Mouse (Mus musculus) cortical plate, adult 2 months (tissue): ENCODE measurements around the gene Mrtfa. TPM values are rescaled to one million over a fixed set of nuclear protein-coding genes. Genes with fewer than 3 reads are reported as not detected.

Source experiments
- H3K27ac ChIP-seq: fragments of 200-500 bp; 2 replicates; pipeline ENCODE4 v1.5.1; 2012; ENCODE audit warnings: low read length, control low read depth, inconsistent platforms; ENCODE audit not compliant: insufficient read depth
- H3K4me1 ChIP-seq: fragments of 200-500 bp; 2 replicates; pipeline ENCODE4 v1.6.1; 2011; ENCODE audit warnings: low read length; ENCODE audit not compliant: control insufficient read depth, insufficient read depth
- H3K4me3 ChIP-seq: fragments of 200-500 bp; 2 replicates; pipeline ENCODE4 v1.5.1; 2011; ENCODE audit warnings: mild to moderate bottlenecking, low read length, control low read depth; ENCODE audit not compliant: insufficient read depth
- CTCF ChIP-seq: fragments of 200-500 bp; IDR thresholded peaks from 2 replicates; pipeline ENCODE4 v1.5.1; 2011; ENCODE audit warnings: mild to moderate bottlenecking, control low read depth, low read length; ENCODE audit not compliant: insufficient read depth; ENCODE audit errors: extremely low read depth
- POLR2A ChIP-seq: fragments of 200-500 bp; IDR thresholded peaks from 2 replicates; pipeline ENCODE4 v1.6.1; 2011; ENCODE audit warnings: mild to moderate bottlenecking, low read length, control low read depth; ENCODE audit not compliant: insufficient read depth; ENCODE audit errors: extremely low read depth
- polyA plus RNA-seq: library from polyadenylated mRNA; depleted of rRNA; stranded (reverse); fragments of >200 nt; gene quantifications from 2 replicates; pipeline ENCODE4 v1.2.3, GENCODE M21; 2012

Gene Mrtfa
- polyA plus RNA-seq, 1 experiment = 30.9 TPM

- Histone ChIP-seq H3K27ac (no peak overlapping the region), H3K4me3 (no peak overlapping the region), H3K4me1 (peaks cover 8% of the 10 kb centered on the region)
- no peak for TF ChIP-seq CTCF
Measured at GRCm38 (mm10) chr15:81110315-81110714, 80.2 kb downstream of the Mrtfa start.

GRCm38 (mm10) chr15:81105962-81106361 lies 84.6 kb downstream of the Mrtfa start:
- Histone ChIP-seq H3K27ac (peak overlapping the region; percentile 91), H3K4me3 (no peak overlapping the region), H3K4me1 (peaks cover 11% of the 10 kb centered on the region)
- TF ChIP-seq CTCF (0 out of 2 replicates have a peak, but pooled peaks have one; percentile 1), POLR2A (peak; percentile 70)

- peaks cover 13% of the 10 kb centered on the region for H3K4me1 ChIP-seq
- TF ChIP-seq POLR2A (peak; percentile 78), CTCF (no peak)
- H3K27ac ChIP-seq = peak overlapping the region; percentile 91
- H3K4me3 ChIP-seq = peak overlapping the region; percentile 78
Measured at GRCm38 (mm10) chr15:81104585-81105259, 85.8 kb downstream of the Mrtfa start.

GRCm38 (mm10) chr15:81103500-81103899 lies 87.1 kb downstream of the Mrtfa start:
- peak overlapping the region; percentile 78 for H3K4me3 ChIP-seq
- H3K4me1 ChIP-seq = peaks cover 12% of the 10 kb centered on the region; the same call in 1 of the 2 replicates
- peak overlapping the region; percentile 57; the same call in 1 of the 2 replicates for H3K27ac ChIP-seq
- TF ChIP-seq CTCF = no peak
- TF ChIP-seq POLR2A = no peak

GRCm38 (mm10) chr15:81102274-81102879 lies 88.2 kb downstream of the Mrtfa start:
- Histone ChIP-seq H3K4me1 (peaks cover 13% of the 10 kb centered on the region; the same call in 1 of the 2 replicates), H3K4me3 (peak overlapping the region; percentile 78), H3K27ac (no peak overlapping the region)
- TF ChIP-seq POLR2A (no peak), CTCF (no peak)

GRCm38 (mm10) chr15:81101316-81101715 lies 89.2 kb downstream of the Mrtfa start:
- TF ChIP-seq POLR2A (no peak), CTCF (no peak)
- H3K27ac ChIP-seq = no peak overlapping the region
- peaks cover 14% of the 10 kb centered on the region for H3K4me1 ChIP-seq
- H3K4me3 ChIP-seq = no peak overlapping the region

- no peak overlapping the region for H3K4me3 ChIP-seq
Measured at GRCm38 (mm10) chr15:81099269-81099668, 91.3 kb downstream of the Mrtfa start.

GRCm38 (mm10) chr15:81098689-81099088 lies 91.9 kb downstream of the Mrtfa start:
- H3K4me3 ChIP-seq = no peak overlapping the region
- H3K4me1 ChIP-seq = peaks cover 10% of the 10 kb centered on the region
- H3K27ac ChIP-seq = no peak overlapping the region
- TF ChIP-seq POLR2A (no peak), CTCF (no peak)

More at GRCm38 (mm10) chr15:81099269-81099668, 91.3 kb downstream of the Mrtfa start:
- Histone ChIP-seq H3K27ac (no peak overlapping the region), H3K4me1 (peaks cover 10% of the 10 kb centered on the region)
- TF ChIP-seq POLR2A (no peak), CTCF (no peak)

- Histone ChIP-seq H3K27ac (no peak overlapping the region), H3K4me1 (peaks cover 8% of the 10 kb centered on the region), H3K4me3 (no peak overlapping the region)
- TF ChIP-seq POLR2A (no peak), CTCF (no peak)
Measured at GRCm38 (mm10) chr15:81097896-81098295, 92.7 kb downstream of the Mrtfa start.

GRCm38 (mm10) chr15:81097456-81097855 lies 93.1 kb downstream of the Mrtfa start:
- Histone ChIP-seq H3K27ac (no peak overlapping the region), H3K4me1 (peaks cover 10% of the 10 kb centered on the region), H3K4me3 (no peak overlapping the region)
- TF ChIP-seq POLR2A = no peak
- TF ChIP-seq CTCF = no peak
